Mouse (Mus musculus) Muller cell, postnatal 12 days (primary cell): ENCODE data around the gene March5.

Experiments
- DNase-seq: peaks from one replicate; pipeline ENCODE4 v3.0.0-alpha.2; 2015; ENCODE audit errors: inconsistent ontology term

March5 gene

GRCm38 (mm10) chr19:37263943-37264897 is 56.9 kb downstream of the March5 start:
- peak; percentile 98 for DNase-seq

DNA sequence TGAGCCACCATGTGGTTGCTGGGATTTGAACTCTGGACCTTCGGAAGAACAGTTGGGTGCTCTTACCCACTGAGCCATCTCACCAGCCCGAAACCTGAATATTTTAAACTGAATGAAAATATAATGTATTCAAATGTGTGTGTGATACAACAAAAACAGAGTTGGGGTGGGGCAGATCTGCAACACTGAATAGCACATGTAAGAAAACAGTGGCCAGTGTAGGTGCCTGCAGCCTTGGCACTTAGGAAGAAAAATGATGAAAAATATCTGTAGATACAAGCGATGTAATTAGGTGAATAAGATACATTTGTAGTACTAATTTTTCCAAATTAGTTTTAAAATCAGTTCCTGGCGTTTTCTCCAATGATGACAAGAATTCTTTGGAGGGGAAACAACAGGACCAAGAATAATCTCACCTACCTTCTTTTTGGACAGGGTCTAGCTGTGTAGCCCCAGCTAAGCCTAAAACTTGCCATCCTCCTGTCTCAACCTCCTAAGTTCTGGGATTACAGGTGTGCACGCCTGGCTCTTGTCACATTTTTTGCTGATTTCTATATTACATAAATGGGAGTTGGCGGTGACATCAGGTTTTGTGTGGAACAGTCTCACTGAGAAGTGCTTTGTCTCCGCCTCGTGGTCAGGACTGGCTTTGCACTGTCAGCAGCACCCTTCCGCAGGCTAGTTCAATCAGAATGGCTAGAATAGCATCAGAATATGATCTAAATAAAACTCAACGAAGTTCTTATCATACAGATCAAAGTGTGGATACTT is 58.2 kb downstream of the March5 start:
- peak; percentile 70 for DNase-seq

GRCm38 (mm10) chr19:37269106-37269505 is 61.8 kb downstream of the March5 start:
- DNase-seq, result no peak
